ENCODE assay signal across 8 mouse cellular contexts in the genomic region with DNA sequence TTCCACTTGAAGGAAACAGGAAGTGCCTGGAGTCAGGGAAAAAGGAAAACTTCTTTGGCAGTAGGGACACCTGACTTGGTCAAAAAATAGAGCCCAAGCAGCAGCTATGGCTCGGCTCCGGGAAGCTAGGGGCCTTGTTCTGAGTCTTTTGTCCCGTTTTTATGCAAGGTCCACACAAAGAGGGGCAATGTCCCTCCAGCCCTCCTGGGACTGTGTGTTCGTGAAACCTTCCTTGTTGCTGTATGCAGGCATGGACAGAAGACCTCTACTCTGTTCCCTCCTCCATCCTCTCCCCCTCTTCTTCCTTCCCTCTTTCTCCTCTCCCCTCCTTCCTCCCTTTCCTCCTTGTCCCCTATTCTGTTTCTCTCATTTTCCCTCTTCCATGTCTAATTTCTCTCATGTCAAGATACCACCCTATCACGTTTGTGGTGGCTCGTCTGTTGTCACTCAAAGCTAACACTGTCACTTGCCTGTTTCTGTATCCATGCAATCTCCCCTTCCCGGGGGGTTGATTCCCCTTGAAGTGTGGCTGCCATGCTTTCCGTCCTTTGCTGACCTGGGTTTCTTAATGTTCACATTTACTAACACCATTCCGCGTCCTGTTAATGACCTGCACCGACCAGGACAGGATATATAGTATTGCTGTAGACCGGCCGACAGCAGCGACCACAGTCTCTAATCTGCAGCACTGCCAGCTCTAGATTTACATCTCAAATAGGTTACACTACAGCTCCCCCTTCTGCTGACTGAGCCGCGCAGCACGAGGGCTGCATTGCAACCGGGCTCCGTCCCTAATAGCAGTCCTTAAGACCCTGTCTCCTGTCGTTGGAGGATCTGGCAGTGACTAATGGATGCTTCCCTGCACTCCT.
DNase-seq lines count a peak whose midpoint lies in the region; ATAC-seq lines count a peak whose summit lies in the region.

No protein-coding gene starts in this region.

- peaks cover 5% of the 10 kb centered on the region; the same call in 1 of the 2 replicates for H3K27me3 ChIP-seq in hindbrain, embryonic 12.5 days
- H3K27me3 ChIP-seq in lung, embryonic 15.5 days, result no peaks in the 10 kb centered on the region

- H3K4me2 ChIP-seq in hindbrain, embryonic 12.5 days (replicated peaks), result peak overlapping the region; percentile 48
- peak overlapping the region; percentile 40 for H3K4me2 ChIP-seq in lung, embryonic 15.5 days

- no peaks in the 10 kb centered on the region for H3K9me3 ChIP-seq in hindbrain, embryonic 12.5 days (replicated peaks)
- H3K9me3 ChIP-seq in lung, embryonic 15.5 days, result no peaks in the 10 kb centered on the region

- WGBS in hindbrain, embryonic 12.5 days, result 1% methylated on average over 20 of the region's 20 CpGs
- under 1% methylated on average over 20 of the region's 20 CpGs for WGBS in lung, embryonic 15.5 days

- H3K36me3 ChIP-seq in hindbrain, embryonic 12.5 days, result no peaks in the 10 kb centered on the region
- no peaks in the 10 kb centered on the region for H3K36me3 ChIP-seq in lung, embryonic 15.5 days

- H3K4me1 ChIP-seq in hindbrain, embryonic 12.5 days, result peaks cover 20% of the 10 kb centered on the region
- peaks cover 62% of the 10 kb centered on the region for H3K4me1 ChIP-seq in lung, embryonic 15.5 days

- DNase-seq in NIH3T3 (ENCODE audit: low read depth), result peak; percentile 78
- peak; percentile 11 for DNase-seq in cerebellum, adult 8-10 months
- peak; percentile 68 to 81 for DNase-seq in layer of hippocampus, postnatal 14 days (ENCODE audit: low spot score in 2 of 2)
- peak; percentile 56 for DNase-seq in ovary, postnatal 14 days (ENCODE audit: low spot score)

- peak; percentile 99 for ATAC-seq in frontal cortex, adult (ENCODE audit: low TSS enrichment)
- peak; percentile 94 for ATAC-seq in hindbrain, embryonic 12.5 days (ENCODE audit: low FRiP score)
- peak; percentile 80 for ATAC-seq in lung, embryonic 15.5 days (ENCODE audit: borderline replicate concordance, extremely low read depth, low FRiP score, low TSS enrichment)
- no peak for ATAC-seq in inflammation-experienced regulatory T-cells, adult 6 months

- 0 out of 2 replicates have a peak overlapping the region, but pooled peaks have one; percentile 41 for H3K27ac ChIP-seq in hindbrain, embryonic 12.5 days
- peak overlapping the region; percentile 78 for H3K27ac ChIP-seq in lung, embryonic 15.5 days

- H3K4me3 ChIP-seq in hindbrain, embryonic 12.5 days, result peak overlapping the region; percentile 15
- no peak overlapping the region for H3K4me3 ChIP-seq in lung, embryonic 15.5 days

- H3K9ac ChIP-seq in hindbrain, embryonic 12.5 days, result no peak overlapping the region
- H3K9ac ChIP-seq in lung, embryonic 15.5 days, result no peak overlapping the region

Comparison
In these comparisons a context has a peak if more than half of its experiments do, and no peak if none do; other contexts are left out.
1. DNase-seq: peak in every context shown above with its lines; median percentile 78 in NIH3T3; 74 in layer of hippocampus, postnatal 14 days; 56 in ovary, postnatal 14 days; 11 in cerebellum, adult 8-10 months.